Mouse (Mus musculus) splenic B cell, adult 2 months (primary cell): ENCODE data around the gene Ski.

Source experiments
- DNase-seq: peaks from one replicate; pipeline ENCODE4 v3.0.0-alpha.2; 2011; ENCODE audit warnings: low read depth, low spot score
- H3K27me3 ChIP-seq: 2 replicates; pipeline ENCODE4 v1.6.1; 2012; ENCODE audit warnings: mild to moderate bottlenecking, low read length, moderate library complexity, mixed read lengths; ENCODE audit not compliant: control insufficient read depth, poor library complexity, insufficient read depth, severe bottlenecking
- H3K36me3 ChIP-seq: 2 replicates; pipeline ENCODE4 v1.6.1; 2012; ENCODE audit warnings: mild to moderate bottlenecking, low read length, moderate library complexity, mixed read lengths; ENCODE audit not compliant: control insufficient read depth, poor library complexity, insufficient read depth, severe bottlenecking

The Ski gene

GRCm38 (mm10) chr4:155221599-155222551 is 517 bp downstream of the Ski start:
- Histone ChIP-seq H3K27me3 (no peaks in the 10 kb centered on the region), H3K36me3 (no peaks in the 10 kb centered on the region; the same call in 1 of the 2 replicates)
- peak; percentile 68 for DNase-seq

GRCm38 (mm10) chr4:155221106-155221505 is 1.3 kb downstream of the Ski start:
- Histone ChIP-seq H3K36me3 (no peaks in the 10 kb centered on the region; the same call in 1 of the 2 replicates), H3K27me3 (no peaks in the 10 kb centered on the region)
- no peak for DNase-seq

GRCm38 (mm10) chr4:155220213-155221100 is 1.9 kb downstream of the Ski start:
- H3K27me3 ChIP-seq: no peaks in the 10 kb centered on the region
- no peak for DNase-seq
- no peaks in the 10 kb centered on the region; the same call in 1 of the 2 replicates for H3K36me3 ChIP-seq

- peak; percentile 38 for DNase-seq
- Histone ChIP-seq H3K36me3 (no peaks in the 10 kb centered on the region; the same call in 1 of the 2 replicates), H3K27me3 (no peaks in the 10 kb centered on the region)
These were observed 2.9 kb downstream of the Ski start for GRCm38 (mm10) chr4:155219271-155220212.

- Histone ChIP-seq H3K36me3 (no peaks in the 10 kb centered on the region; the same call in 1 of the 2 replicates), H3K27me3 (no peaks in the 10 kb centered on the region)
- DNase-seq: no peak
These were observed 4.2 kb downstream of the Ski start for GRCm38 (mm10) chr4:155218104-155218732.

- peak; percentile 54 for DNase-seq
- H3K27me3 ChIP-seq: no peaks in the 10 kb centered on the region
- no peaks in the 10 kb centered on the region; the same call in 1 of the 2 replicates for H3K36me3 ChIP-seq
These were observed 4.9 kb downstream of the Ski start for GRCm38 (mm10) chr4:155217241-155218103.

GRCm38 (mm10) chr4:155215773-155216630 is 6.4 kb downstream of the Ski start:
- no peaks in the 10 kb centered on the region for H3K27me3 ChIP-seq
- DNase-seq: no peak
- no peaks in the 10 kb centered on the region; the same call in 1 of the 2 replicates for H3K36me3 ChIP-seq

GRCm38 (mm10) chr4:155215203-155215602 is 7.2 kb downstream of the Ski start:
- Histone ChIP-seq H3K27me3 (no peaks in the 10 kb centered on the region), H3K36me3 (no peaks in the 10 kb centered on the region; the same call in 1 of the 2 replicates)
- DNase-seq: no peak

- no peak for DNase-seq
- H3K36me3 ChIP-seq: no peaks in the 10 kb centered on the region; the same call in 1 of the 2 replicates
- no peaks in the 10 kb centered on the region for H3K27me3 ChIP-seq
These were observed 7.6 kb downstream of the Ski start for GRCm38 (mm10) chr4:155214793-155215192.

GRCm38 (mm10) chr4:155214188-155214587 is 8.2 kb downstream of the Ski start:
- H3K27me3 ChIP-seq: no peaks in the 10 kb centered on the region
- H3K36me3 ChIP-seq: no peaks in the 10 kb centered on the region; the same call in 1 of the 2 replicates
- DNase-seq: no peak

GRCm38 (mm10) chr4:155213752-155214054 is 8.7 kb downstream of the Ski start:
- H3K36me3 ChIP-seq: no peaks in the 10 kb centered on the region; the same call in 1 of the 2 replicates
- DNase-seq: no peak
- H3K27me3 ChIP-seq: no peaks in the 10 kb centered on the region

- Histone ChIP-seq H3K27me3 (no peaks in the 10 kb centered on the region), H3K36me3 (no peaks in the 10 kb centered on the region; the same call in 1 of the 2 replicates)
- DNase-seq: no peak
These were observed 9.2 kb downstream of the Ski start for GRCm38 (mm10) chr4:155213052-155213751.
